Mouse (Mus musculus): ENCODE results near the gene Lasp1. TPM values are rescaled to one million over a fixed set of nuclear protein-coding genes. Genes with fewer than 3 reads are reported as not detected.
"Not testable (repeated sequence)": the region's sequence is repeated elsewhere in the genome, so short reads cannot be mapped to it uniquely, and the experiment has no call there.

The Lasp1 gene
- total RNA-seq, 2 experiments from 2014 or later = 174 to 191 TPM

DNA sequence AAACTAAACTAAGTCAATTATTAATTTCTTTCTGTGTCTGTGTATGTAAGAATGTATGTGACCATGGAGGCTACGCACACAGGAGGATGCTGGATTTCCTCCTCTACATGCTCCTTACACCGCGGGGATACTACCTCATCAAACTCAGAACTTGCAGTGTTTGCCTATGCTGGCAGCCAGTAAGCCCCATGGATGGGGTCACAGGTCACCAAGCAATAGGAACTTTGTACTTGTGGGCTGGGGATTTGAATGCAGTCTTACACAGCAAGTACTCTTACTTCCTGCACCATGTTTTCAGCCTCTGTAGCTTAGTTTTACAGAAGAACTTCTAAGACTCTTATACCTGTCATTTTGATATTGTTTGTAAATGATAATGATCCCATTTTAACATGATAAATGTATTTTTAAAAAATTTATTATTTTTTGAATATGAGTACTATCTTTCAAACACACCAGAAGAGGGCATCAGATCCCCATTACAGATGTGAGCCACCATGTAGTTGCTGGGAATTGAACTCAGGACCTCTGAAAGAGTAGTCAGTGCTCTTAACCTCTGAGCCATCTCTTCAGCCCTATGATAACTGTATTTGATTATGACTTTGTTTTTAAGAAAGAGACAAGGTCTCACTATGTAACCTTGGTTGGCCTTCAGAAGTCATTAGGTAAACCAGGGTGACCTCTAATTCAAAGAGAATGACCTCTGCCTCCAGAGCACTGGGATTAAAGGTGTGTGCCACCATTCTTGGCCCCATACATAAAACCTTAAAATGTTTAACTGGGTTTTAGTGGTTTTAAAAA, 67.5 kb downstream of the Lasp1 start:
- Histone ChIP-seq H3K4me3 (no peak overlapping the region), H3K27ac (peak overlapping the region; percentile 42; the same call in 1 of the 2 replicates)
- TF ChIP-seq CTCF (IDR thresholded peaks at IDR 0.05) = no peak; the same call in 1 of the 2 replicates
- intact Hi-C loops (cut with DNase I) = no loop called here
- DNase-seq (ENCODE audit: extremely low spot score in 1 of 2, low spot score in 2 of 2) = no peak

DNA sequence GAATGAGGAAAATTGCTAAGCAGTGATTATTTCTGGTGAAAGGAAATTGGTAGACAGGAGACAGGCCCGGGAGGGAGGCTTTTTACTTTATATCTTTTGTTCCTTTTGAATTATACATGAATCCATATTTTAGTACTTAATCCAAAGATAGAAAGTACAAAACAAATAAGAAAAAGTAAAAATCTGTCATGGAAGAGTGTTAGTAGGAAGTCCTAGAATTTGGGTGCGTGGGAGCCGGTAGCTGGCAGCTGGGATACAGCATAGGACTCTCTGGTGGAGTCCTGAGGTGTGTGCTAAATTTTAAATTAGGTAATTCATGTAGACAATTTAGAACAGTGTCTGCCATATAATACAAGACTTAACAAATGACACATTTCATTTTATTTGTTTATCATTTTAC, 68.8 kb downstream of the Lasp1 start:
- peak in 1 of 2 experiments; percentile 19 for DNase-seq (ENCODE audit: extremely low spot score in 1 of 2, low spot score in 2 of 2)

DNA sequence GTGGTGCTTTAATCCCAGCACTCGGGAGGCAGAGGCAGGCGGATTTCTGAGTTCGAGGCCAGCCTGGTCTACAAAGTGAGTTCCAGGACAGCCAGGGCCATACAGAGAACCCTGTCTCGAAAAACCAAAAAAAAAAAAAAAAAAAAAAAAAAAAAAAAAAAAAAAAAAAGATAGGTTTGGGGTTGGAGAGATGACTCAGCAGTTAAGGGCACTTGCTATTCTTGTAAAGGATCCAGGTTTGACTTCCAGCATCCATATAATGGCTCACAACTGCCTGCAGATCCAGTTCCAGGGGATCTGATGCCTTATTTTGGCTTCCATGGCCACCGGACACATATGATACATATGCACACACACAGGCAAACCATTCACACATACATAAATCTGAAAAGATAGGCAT, 73.6 kb downstream of the Lasp1 start:
- DNase-seq (ENCODE audit: extremely low spot score in 1 of 2, low spot score in 2 of 2); intact Hi-C loops (cut with DNase I); H3K4me3 ChIP-seq; H3K27ac ChIP-seq: not testable (repeated sequence)

More for the DNA sequence above, 68.8 kb downstream of the Lasp1 start:
- TF ChIP-seq CTCF (IDR thresholded peaks at IDR 0.05) = no peak
- Histone ChIP-seq H3K27ac (no peak overlapping the region; the same call in 1 of the 2 replicates), H3K4me3 (no peak overlapping the region)
- intact Hi-C loops (cut with DNase I) = no loop called here

DNA sequence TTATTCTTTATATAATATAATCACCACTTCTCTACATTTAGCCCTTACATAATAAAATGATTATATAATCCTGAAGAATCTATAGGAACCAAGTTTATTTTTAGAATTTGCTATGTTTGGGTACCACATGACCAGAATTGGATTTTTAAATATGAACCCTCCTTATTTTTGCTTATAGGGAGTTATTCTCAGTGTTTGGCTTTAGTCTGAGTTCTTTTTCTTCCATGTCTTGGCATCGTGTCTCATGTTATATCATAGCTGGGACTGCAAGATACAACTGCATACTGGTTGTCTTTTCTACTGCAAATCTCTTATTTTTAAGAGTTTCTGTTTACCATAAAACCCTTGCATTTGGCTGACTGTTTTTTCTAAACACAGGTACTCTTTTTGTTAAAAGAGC, 75.6 kb downstream of the Lasp1 start:
- DNase-seq (ENCODE audit: extremely low spot score in 1 of 2, low spot score in 2 of 2) = no peak
- intact Hi-C loops (cut with DNase I) = no loop called here
- TF ChIP-seq CTCF (IDR thresholded peaks at IDR 0.05) = no peak
- Histone ChIP-seq H3K27ac (peak overlapping the region; percentile 64), H3K4me3 (no peak overlapping the region)

DNA sequence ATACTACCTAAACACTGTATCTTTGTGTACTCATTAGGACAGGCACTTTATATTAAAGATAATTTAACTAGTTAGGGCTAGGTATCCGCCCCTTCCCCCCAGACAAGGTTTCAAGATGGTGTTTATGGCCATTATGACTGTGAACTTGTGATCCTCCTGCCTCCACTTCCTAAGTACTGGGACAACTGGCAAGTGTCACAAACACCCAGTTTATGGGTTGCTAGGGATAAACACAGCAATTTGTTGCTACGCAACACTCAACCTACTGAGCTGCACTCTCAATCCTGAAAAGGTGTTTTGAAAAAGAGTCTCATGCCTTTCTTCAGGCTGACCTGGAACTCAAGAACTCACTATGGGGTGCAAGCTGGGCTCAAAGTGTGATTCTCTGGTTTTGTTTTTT, 78.5 kb downstream of the Lasp1 start:
- no peak overlapping the region for H3K4me3 ChIP-seq
- intact Hi-C loops (cut with DNase I) = no loop called here

DNA sequence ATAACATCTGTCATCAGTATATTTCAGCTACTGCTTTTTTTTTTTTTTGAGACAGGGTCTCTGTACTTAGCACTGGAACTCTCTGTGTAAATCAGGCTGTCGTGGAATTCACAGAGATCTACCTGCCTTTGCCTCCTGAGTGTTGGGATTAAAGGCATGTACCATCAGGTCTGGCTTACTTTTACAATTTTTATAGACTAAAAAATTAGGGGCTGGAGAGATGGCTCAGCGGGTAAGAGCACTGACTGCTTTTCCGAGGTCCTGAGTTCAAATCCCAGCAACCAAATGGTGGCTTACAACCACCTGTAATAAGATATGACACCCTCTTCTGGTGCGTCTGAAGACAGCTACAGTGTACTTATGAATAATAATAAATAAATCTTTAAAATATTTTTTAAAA, 81.6 kb downstream of the Lasp1 start:
- DNase-seq (ENCODE audit: extremely low spot score in 1 of 2, low spot score in 2 of 2) = no peak
- TF ChIP-seq CTCF (IDR thresholded peaks at IDR 0.05) = no peak
- H3K27ac ChIP-seq = no peak overlapping the region
- H3K4me3 ChIP-seq = no peak overlapping the region
- intact Hi-C loops (cut with DNase I) = loop anchor here (5.0 kb wide), 1 partner anchor 178 kb away; the partner anchor contains the start of genes Pcgf2 and Psmb3

More for the DNA sequence above, 78.5 kb downstream of the Lasp1 start:
- DNase-seq (ENCODE audit: extremely low spot score in 1 of 2, low spot score in 2 of 2) = no peak
- TF ChIP-seq CTCF (IDR thresholded peaks at IDR 0.05) = no peak
- no peak overlapping the region for H3K27ac ChIP-seq

DNA sequence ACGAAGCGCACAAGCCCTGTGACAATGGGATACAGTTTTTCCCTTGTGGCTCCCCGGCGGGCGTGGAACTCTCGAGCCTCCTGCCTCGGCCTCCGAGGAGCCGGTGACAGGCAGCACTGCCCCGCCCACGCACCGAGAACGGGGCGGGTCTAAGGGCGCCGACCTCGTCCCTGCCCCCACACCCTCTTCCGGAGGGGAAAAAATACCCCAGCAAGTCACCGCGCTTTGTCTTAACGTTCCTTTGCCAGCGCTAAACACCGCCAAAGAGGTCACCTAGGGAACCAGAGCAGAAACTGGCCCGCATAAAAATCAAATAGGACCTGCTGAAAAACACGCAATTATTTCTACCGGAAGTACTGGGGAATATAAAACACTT, 84.7 kb downstream of the Lasp1 start:
- H3K27ac ChIP-seq = peak overlapping the region; percentile 65

DNA sequence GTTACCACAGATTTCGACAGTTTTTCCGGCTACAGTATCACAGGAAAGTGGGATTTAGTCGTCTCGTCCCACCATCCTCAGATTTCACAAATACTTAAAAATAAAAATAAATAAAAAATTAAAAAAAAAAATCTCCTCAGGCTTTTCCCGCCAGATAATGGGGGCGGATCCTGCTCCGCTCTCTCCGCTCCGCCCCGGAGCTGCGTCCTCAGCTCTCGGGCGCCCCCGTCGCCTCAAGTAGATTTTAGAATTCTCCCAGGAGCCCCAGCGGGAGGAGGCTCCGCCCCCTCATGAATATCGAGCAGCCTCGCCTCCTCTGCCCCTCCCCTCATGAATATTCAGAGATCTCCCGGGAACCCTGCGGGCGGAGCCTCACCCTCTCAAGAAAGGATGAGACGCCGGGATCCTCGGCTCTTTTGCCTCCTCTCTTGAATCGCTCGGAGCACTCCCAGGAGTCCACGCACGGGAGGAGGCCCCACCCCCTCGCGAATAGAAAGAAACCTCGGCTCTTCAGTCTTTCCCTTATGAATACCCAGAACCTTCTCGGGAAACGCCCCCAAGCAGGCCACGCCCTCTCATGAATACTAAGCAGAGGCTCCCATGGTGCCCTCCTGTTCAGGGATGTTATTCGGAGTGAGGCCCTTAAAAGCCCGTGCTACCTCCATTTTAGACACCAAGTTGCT, 85.3 kb downstream of the Lasp1 start, which contains the start of gene Fbxo47:
Fbxo47 (minus strand) TSS at position 237 of the 683 bp plus-strand sequence.
- peak within 1 kb of the TSS; percentile 78 for H3K27ac ChIP-seq
- TF ChIP-seq CTCF (IDR thresholded peaks at IDR 0.05) = peak; percentile 85

More for the DNA sequence above, 84.7 kb downstream of the Lasp1 start:
- peak overlapping the region; percentile 64 for H3K4me3 ChIP-seq
- peak; percentile 58 to 68 for DNase-seq (ENCODE audit: extremely low spot score in 1 of 2, low spot score in 2 of 2)
- intact Hi-C loops (cut with DNase I) = loop anchor here (1.0 to 5.0 kb wide), 2 partner anchors 90 to 181 kb away; partner anchors contain the start of genes Pcgf2 and Psmb3
- no peak for TF ChIP-seq CTCF (IDR thresholded peaks at IDR 0.05)

DNA sequence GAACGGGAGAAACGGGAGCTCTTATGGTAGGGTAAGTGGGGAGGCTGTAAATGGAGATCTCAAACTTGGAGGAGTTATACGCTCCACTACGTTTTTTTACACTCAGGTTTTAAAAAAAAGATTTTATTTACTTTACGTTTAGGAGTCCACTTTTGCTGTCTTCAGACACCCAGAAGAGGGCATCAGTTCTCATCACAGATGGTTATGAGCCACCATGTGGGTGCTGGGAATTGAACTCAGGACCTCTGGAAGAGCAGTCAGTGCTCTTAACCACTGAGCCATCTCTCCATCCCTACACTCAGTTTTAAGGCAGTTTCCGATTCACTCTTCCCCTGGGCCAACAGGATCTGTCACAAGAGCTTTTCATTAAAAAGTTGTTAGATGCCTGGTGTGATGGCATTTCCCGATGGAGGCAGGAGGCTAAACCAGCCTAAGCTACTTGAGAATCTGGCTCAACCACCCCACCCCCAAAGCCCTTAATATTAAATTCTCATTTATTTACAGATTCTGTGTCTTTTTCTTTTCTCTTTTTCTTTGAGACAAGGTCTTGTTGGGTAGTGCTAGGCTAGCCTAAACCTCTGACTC, 85.9 kb downstream of the Lasp1 start:
- TF ChIP-seq CTCF (IDR thresholded peaks at IDR 0.05) = no peak; the same call in 1 of the 2 replicates
- intact Hi-C loops (cut with DNase I) = loop anchor here (2.0 to 5.0 kb wide), 3 partner anchors 44 to 182 kb away; partner anchors contain the start of genes B230217C12Rik, Pcgf2 and Psmb3
- Histone ChIP-seq H3K4me3 (peak overlapping the region; percentile 64), H3K27ac (peak overlapping the region; percentile 78)
- DNase-seq (ENCODE audit: extremely low spot score in 1 of 2, low spot score in 2 of 2) = no peak

More for the DNA sequence above, 85.3 kb downstream of the Lasp1 start, which contains the start of gene Fbxo47:
- intact Hi-C loops (cut with DNase I) = loop anchor here (1.0 to 5.0 kb wide), 4 partner anchors 43 to 182 kb away; partner anchors contain the start of genes B230217C12Rik, Pcgf2 and Psmb3
- DNase-seq (ENCODE audit: extremely low spot score in 1 of 2, low spot score in 2 of 2) = peak; percentile 92 to 96
- peak within 1 kb of the TSS; percentile 64 for H3K4me3 ChIP-seq

DNA sequence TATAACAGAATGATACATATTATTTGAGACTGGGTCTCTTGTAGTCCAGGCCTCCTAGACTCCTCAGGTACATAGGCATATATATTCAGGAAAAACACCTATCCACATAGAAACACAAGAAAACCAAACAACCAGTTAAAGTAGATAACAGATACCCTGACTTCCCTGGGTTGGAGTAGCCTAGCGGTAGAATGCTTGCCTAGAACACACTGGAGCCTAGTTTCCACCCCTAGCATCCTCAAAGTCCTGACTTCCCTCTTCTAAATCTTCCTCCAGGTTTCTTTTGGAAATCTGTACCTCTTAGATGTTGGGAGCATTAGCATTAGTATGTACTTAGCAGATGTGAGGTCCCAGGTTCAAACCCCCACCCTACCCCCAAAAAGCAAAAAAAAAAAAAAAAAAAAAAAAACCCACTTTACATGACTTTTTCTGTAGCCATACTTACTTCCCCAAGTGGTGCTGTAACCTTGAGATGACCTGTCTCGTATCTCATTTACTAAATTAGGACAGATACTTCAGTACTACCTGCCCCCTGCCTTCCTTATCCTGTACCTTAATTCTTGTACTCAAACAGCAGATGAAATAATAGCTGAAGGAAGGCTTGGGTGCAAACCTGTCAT, 86.6 kb downstream of the Lasp1 start:
- TF ChIP-seq CTCF (IDR thresholded peaks at IDR 0.05) = no peak
- intact Hi-C loops (cut with DNase I) = loop anchor here (2.0 kb wide), 2 partner anchors 45 to 85 kb away; partner anchors contain the start of gene B230217C12Rik
- DNase-seq (ENCODE audit: extremely low spot score in 1 of 2, low spot score in 2 of 2) = no peak
- Histone ChIP-seq H3K27ac (no peak overlapping the region), H3K4me3 (no peak overlapping the region)

Other genes starting within 250 kb of the Lasp1 start
- gene Srcin1, start 222.8 kb upstream of the Lasp1 start, total RNA-seq (2021) = 100 to 1,000 TPM; 308 to 318 TPM
- gene Epop, start 169.3 kb upstream of the Lasp1 start, total RNA-seq (2021) = 100 to 1,000 TPM in 1 of 2 experiments, 10 to 100 TPM in 1; 99.9 to 107 TPM
- gene Mllt6, start 135.6 kb upstream of the Lasp1 start, total RNA-seq (2021) = 100 to 1,000 TPM; 143 to 147 TPM
- 10 to 100 TPM; 47.7 to 57.6 TPM for gene Cisd3, start 113.2 kb upstream of the Lasp1 start, total RNA-seq (2021)
- gene Pcgf2, start 98.5 kb upstream of the Lasp1 start, total RNA-seq (2021) = 10 to 100 TPM; 36.2 to 39.6 TPM
- 100 to 1,000 TPM; 113 to 123 TPM for gene Psmb3, start 95.6 kb upstream of the Lasp1 start, total RNA-seq (2021)
- gene Pip4k2b, start 54.3 kb upstream of the Lasp1 start, total RNA-seq (2021) = 100 to 1,000 TPM; 114 to 117 TPM
- 10 to 100 TPM; 19.5 to 21.3 TPM for gene Cwc25, start 32.4 kb upstream of the Lasp1 start, total RNA-seq (2021)
- gene 1700001P01Rik, start 23.1 kb upstream of the Lasp1 start, total RNA-seq (2021) = 1 to 10 TPM in 1 of 2 experiments, not detected in 1; 1.0 TPM
- 100 to 1,000 TPM; 326 to 327 TPM for gene Rpl23, start 16.6 kb upstream of the Lasp1 start, total RNA-seq (2021)
- gene B230217C12Rik, start 41.8 kb downstream of the Lasp1 start, total RNA-seq (2021) = 10 to 100 TPM; 77.6 to 78.9 TPM
- gene Fbxo47, start 85.2 kb downstream of the Lasp1 start, total RNA-seq (2021) = 1 to 10 TPM; 2.8 to 2.9 TPM
- 10 to 100 TPM; 35.2 to 37.1 TPM for gene Plxdc1, start 187.4 kb downstream of the Lasp1 start, total RNA-seq (2021)
- 1 to 10 TPM; 1.2 TPM for gene Arl5c, start 197.2 kb downstream of the Lasp1 start, total RNA-seq (2021)
- 100 to 1,000 TPM; 150 to 170 TPM for gene Cacnb1, start 224.0 kb downstream of the Lasp1 start, total RNA-seq (2021)
- gene Rpl19, start 227.7 kb downstream of the Lasp1 start, total RNA-seq (2021) = 100 to 1,000 TPM; 560 to 591 TPM

All from left cerebral cortex, adult 2 months (tissue).